Mouse (Mus musculus) heart, postnatal 25 days (tissue): Measurements from ENCODE around the gene Tceanc2. TPM values are rescaled to one million over a fixed set of nuclear protein-coding genes. Genes with fewer than 3 reads are reported as not detected.

Experiments
- DNase-seq: peaks from one replicate; pipeline ENCODE4 v3.0.0; 2022; ENCODE audit warnings: low spot score
- intact Hi-C: fragments of 180-260 bp; cut with DNase I; formaldehyde crosslinking; loops from one replicate; pipeline ENCODE4 v1.15.1; 2025
- total RNA-seq, 2 experiments: library from RNA; stranded (reverse); gene quantifications; 2 replicates each; pipeline ENCODE4 v1.2.3; 2021

Gene Tceanc2
- total RNA-seq, 2 experiments from 2014 or later: 10.7 to 14.2 TPM

GRCm38 (mm10) chr4:107096841-107097373 lies 82.0 kb downstream of the Tceanc2 start, which contains the start of gene Cdcp2:
Cdcp2 (plus strand) TSS chr4:107096891.
- intact Hi-C loops: no loop called here
- no peak for DNase-seq

- DNase-seq: no peak
- intact Hi-C loops: no loop called here
These were observed 82.9 kb downstream of the Tceanc2 start for GRCm38 (mm10) chr4:107096043-107096442.

- no peak for DNase-seq
These were observed 84.3 kb downstream of the Tceanc2 start for GRCm38 (mm10) chr4:107094484-107095187.

GRCm38 (mm10) chr4:107091696-107092095 lies 87.2 kb downstream of the Tceanc2 start:
- intact Hi-C loops: no loop called here
- no peak for DNase-seq

More at GRCm38 (mm10) chr4:107094484-107095187, 84.3 kb downstream of the Tceanc2 start:
- intact Hi-C loops: no loop called here

GRCm38 (mm10) chr4:107084858-107085257 lies 94.1 kb downstream of the Tceanc2 start:
- no peak for DNase-seq
- intact Hi-C loops: no loop called here

- intact Hi-C loops: no loop called here
- DNase-seq: no peak
These were observed 94.6 kb downstream of the Tceanc2 start for GRCm38 (mm10) chr4:107084343-107084742.

Other genes starting within 250 kb of the Tceanc2 start
- 100 to 1,000 TPM; 110 to 111 TPM for gene Mrpl37, start 112.2 kb downstream of the Tceanc2 start, total RNA-seq
- 10 to 100 TPM; 14.2 to 17.8 TPM for gene Cyb5rl, start 112.1 kb downstream of the Tceanc2 start, total RNA-seq
- not detected for gene Cdcp2, start 82.2 kb downstream of the Tceanc2 start, total RNA-seq
- gene Tmem59, start 717 bp downstream of the Tceanc2 start, total RNA-seq: 100 to 1,000 TPM; 114 to 137 TPM
- gene Ldlrad1, start 30.1 kb upstream of the Tceanc2 start, total RNA-seq: not detected
- 10 to 100 TPM; 10.7 to 13.3 TPM for gene Lrrc42, start 74.4 kb upstream of the Tceanc2 start, total RNA-seq
- gene Hspb11, start 74.5 kb upstream of the Tceanc2 start, total RNA-seq: 10 to 100 TPM; 10.5 to 13.0 TPM
- gene Dio1, start 128.1 kb upstream of the Tceanc2 start, total RNA-seq: not detected
- 10 to 100 TPM; 20.7 to 22.3 TPM for gene Yipf1, start 135.2 kb upstream of the Tceanc2 start, total RNA-seq
- 10 to 100 TPM; 12.3 to 12.4 TPM for gene Ndc1, start 188.7 kb upstream of the Tceanc2 start, total RNA-seq